Mouse (Mus musculus) testis, adult 2 months (tissue): Measurements from ENCODE around the gene Etv3.

Source experiments
- CTCF ChIP-seq: fragments of 200-500 bp; IDR thresholded peaks from 2 replicates; pipeline ENCODE4 v1.5.1; 2012; ENCODE audit warnings: low read depth, mild to moderate bottlenecking, inconsistent platforms, low read length, moderate library complexity; ENCODE audit not compliant: control insufficient read depth, insufficient read depth, insufficient replicate concordance
- POLR2A ChIP-seq: fragments of 200-500 bp; IDR thresholded peaks from 2 replicates; pipeline ENCODE4 v1.6.1; 2012; ENCODE audit warnings: low read depth, mild to moderate bottlenecking, inconsistent platforms, low read length, moderate library complexity; ENCODE audit not compliant: control insufficient read depth

DNA sequence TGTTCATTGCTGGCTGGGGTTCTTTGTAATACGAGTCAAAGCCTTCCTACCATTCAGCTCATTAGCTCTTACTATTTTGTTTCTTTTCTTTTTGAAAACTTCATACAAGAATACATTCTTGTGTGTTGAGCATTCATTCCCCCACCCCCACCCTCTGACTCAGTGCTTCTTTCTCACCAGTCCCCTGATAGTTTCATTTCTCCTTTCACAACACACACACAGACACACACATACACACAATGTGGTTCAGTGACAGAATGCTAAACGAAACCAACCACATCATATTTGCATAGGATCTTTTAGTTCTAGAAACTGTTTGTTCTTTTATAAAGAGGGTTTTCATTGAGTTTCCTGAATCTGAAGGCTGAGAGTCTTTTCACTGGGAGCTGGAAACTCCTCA lies 37.3 kb upstream of the Etv3 start:
- TF ChIP-seq CTCF (no peak), POLR2A (no peak)
